Mouse (Mus musculus): ENCODE measurements at regions not wholly inside any gene's neighbourhood (a gene's known extent, or its start where the extent isn't known, plus 50 kb on each side); places are given as distances from the start of the nearest gene placed in this dataset.

DNA sequence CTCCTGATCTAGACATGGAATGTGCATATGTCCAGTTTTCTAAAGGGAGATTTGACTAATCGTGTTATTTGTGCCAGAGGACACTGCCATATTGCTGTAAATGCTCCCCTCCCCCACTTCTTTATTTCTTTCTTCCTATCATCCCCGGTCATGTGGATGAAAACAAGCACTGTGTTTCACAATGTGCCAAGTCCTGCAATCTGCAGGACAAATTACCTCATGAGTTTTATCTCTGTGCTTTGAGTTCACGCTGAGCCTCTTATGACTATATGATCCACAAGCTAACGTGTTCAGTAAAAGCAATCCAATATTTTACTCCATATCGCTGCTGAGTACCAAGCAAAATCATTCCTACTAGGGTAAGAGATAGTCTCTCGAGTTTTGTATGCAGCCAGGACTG is 232.2 kb upstream of the Dab2 start:
- TF ChIP-seq POLR2A (IDR thresholded peaks at IDR 0.05; ENCODE audit: borderline replicate concordance, control insufficient read depth, low read depth, low read length) (no peak), CTCF (IDR thresholded peaks at IDR 0.05; ENCODE audit: control insufficient read depth, insufficient read depth, low read length) (no peak)

All from bone marrow, adult 2 months (tissue).